Mouse (Mus musculus) heart, embryonic 14.5 days (tissue): Measurements from ENCODE around the gene Gjb6. TPM values are rescaled to one million over a fixed set of nuclear protein-coding genes. Genes with fewer than 3 reads are reported as not detected.
A peak's percentile ranks its signal among the peaks of the same experiment; 100 is the strongest.

Experiments used
- ATAC-seq: fragments of 200-750 bp; cut with Nextera tagmentation; 2 replicates; pipeline ENCODE4 v1.8.0; 2017; ENCODE audit warnings: low read depth, moderate TSS enrichment; ENCODE audit not compliant: insufficient number of reproducible peaks, insufficient read depth, low FRiP score
- H3K27ac ChIP-seq, 2 experiments: fragments of 200-500 bp in 1 of 2; fragments of 300-500 bp in 1 of 2; sonication (generic) in 1 of 2; replicated peaks in 1 of 2; 2 replicates each; pipeline ENCODE4 v1.5.1; 2012 to 2014; ENCODE audit warnings: low read depth in 2 of 2, low read length in 2 of 2, control low read depth in 1 of 2, mild to moderate bottlenecking in 1 of 2, mixed read lengths in 1 of 2; ENCODE audit not compliant: control insufficient read depth in 1 of 2, insufficient read depth in 1 of 2
- H3K27me3 ChIP-seq: fragments of 300-500 bp; sonication (generic); 2 replicates; pipeline ENCODE4 v1.6.1; 2014; ENCODE audit warnings: mild to moderate bottlenecking, low read length, control low read depth; ENCODE audit not compliant: control insufficient read depth, insufficient read depth
- H3K36me3 ChIP-seq: fragments of 300-500 bp; sonication (generic); 2 replicates; pipeline ENCODE4 v1.6.1; 2014; ENCODE audit warnings: mild to moderate bottlenecking, control low read depth, low read length, mixed read lengths; ENCODE audit not compliant: control insufficient read depth, insufficient read depth
- H3K4me1 ChIP-seq, 2 experiments: fragments of 200-500 bp in 1 of 2; fragments of 300-500 bp in 1 of 2; sonication (generic) in 1 of 2; 2 replicates each; pipeline ENCODE4 v1.6.1; 2012 to 2014; ENCODE audit warnings: low read length in 2 of 2, control low read depth in 1 of 2, mixed read lengths in 1 of 2; ENCODE audit not compliant: control insufficient read depth in 2 of 2, insufficient read depth in 2 of 2
- H3K4me2 ChIP-seq: fragments of 300-500 bp; sonication (generic); 2 replicates; pipeline ENCODE4 v1.6.1; 2014; ENCODE audit warnings: mild to moderate bottlenecking, low read length
- H3K4me3 ChIP-seq, 2 experiments: fragments of 200-500 bp in 1 of 2; fragments of 300-500 bp in 1 of 2; sonication (generic) in 1 of 2; 2 replicates each; pipeline ENCODE4 v1.5.1; 2012 to 2014; ENCODE audit warnings: low read length in 2 of 2, mild to moderate bottlenecking in 2 of 2, control low read depth in 1 of 2, low read depth in 1 of 2, moderate library complexity in 1 of 2; ENCODE audit not compliant: control insufficient read depth in 1 of 2, insufficient read depth in 1 of 2
- H3K9ac ChIP-seq: fragments of 300-500 bp; sonication (generic); 2 replicates; pipeline ENCODE4 v1.6.1; 2014; ENCODE audit warnings: mild to moderate bottlenecking, low read length
- H3K9me3 ChIP-seq: fragments of 300-500 bp; sonication (generic); 2 replicates; pipeline ENCODE4 v1.6.1; 2016; ENCODE audit warnings: low read length, control low read depth; ENCODE audit not compliant: control insufficient read depth
- WGBS: fragments of 180-500 bp; shearing (Covaris S2); extraction: QIAGEN DNeasy Blood & Tissue Kit; methylation state at CpG from one replicate; pipeline ENCODE4 v1.1.7; 2014; 5-methylcytosine and 5-hydroxymethylcytosine counted together
- polyA plus RNA-seq: library from polyadenylated mRNA; unstranded; fragments of >200 nt; fragmentation: Nextera tagmentation; extraction: Ambion mirVana; gene quantifications from 2 replicates; pipeline ENCODE4 v1.2.1, GENCODE M21; 2014

Gene Gjb6
- polyA plus RNA-seq, 1 experiment from 2014 or later, result not detected

GRCm38 (mm10) chr14:57104106-57105023 lies 29.0 kb downstream of the Gjb6 start, which contains the start of gene Gjb2:
TSS of gene Gjb2 (minus strand) at chr14:57104702.
- Histone ChIP-seq H3K4me3 (peak within 1 kb of the TSS; percentile 54 to 72), H3K9ac (peak within 1 kb of the TSS; percentile 67), H3K9me3 (no peaks in the 10 kb centered on the region), H3K4me1 (peaks cover 0 to 4% of the 10 kb centered on the region in 2 experiments; a peak in 1 of 4 replicates), H3K27me3 (peaks cover 67% of the 10 kb centered on the region), H3K36me3 (no peaks in the 10 kb centered on the region), H3K27ac (no peak within 1 kb of the TSS), H3K4me2 (peak within 1 kb of the TSS; percentile 100)
- WGBS, result under 1% methylated on average over 100 of the region's 101 CpGs
- peak; percentile 39; the same call in 1 of the 2 replicates for ATAC-seq

- 4% methylated on average over 22 of the region's 22 CpGs for WGBS
Observed at GRCm38 (mm10) chr14:57103711-57104105, 29.7 kb downstream of the Gjb6 start.

DNA sequence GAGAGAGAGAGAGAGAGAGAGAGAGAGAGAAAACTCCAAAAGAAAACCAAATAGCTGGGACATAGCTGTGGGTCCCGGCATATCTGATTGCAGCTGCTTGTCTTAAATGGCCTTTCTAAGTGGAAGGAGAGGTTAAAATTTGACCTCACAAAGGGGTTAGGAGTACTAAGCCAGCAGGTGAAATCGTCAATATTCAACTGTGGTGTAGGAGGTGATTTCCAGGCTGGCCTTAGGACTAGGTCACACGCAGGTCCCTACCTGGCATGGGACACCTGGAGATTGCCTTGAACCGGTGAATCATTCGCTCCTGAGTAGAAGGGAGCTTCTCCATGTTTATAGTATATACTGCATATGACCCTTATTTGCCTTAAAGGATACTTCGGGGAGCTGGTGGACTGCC lies 30.3 kb downstream of the Gjb6 start:
- no peak overlapping the region for H3K4me2 ChIP-seq
- no peak overlapping the region for H3K4me3 ChIP-seq
- H3K27me3 ChIP-seq, result peaks cover 67% of the 10 kb centered on the region
- H3K27ac ChIP-seq, result no peak overlapping the region
- no peaks in the 10 kb centered on the region for H3K36me3 ChIP-seq
- no peak for ATAC-seq
- WGBS, result 61% methylated on average over 6 of the region's 6 CpGs
- no peak overlapping the region for H3K9ac ChIP-seq
- H3K4me1 ChIP-seq, result peaks cover 0 to 4% of the 10 kb centered on the region in 2 experiments; a peak in 1 of 4 replicates
- no peaks in the 10 kb centered on the region for H3K9me3 ChIP-seq

More at GRCm38 (mm10) chr14:57103711-57104105, 29.7 kb downstream of the Gjb6 start:
- no peak overlapping the region for H3K27ac ChIP-seq
- peak overlapping the region; percentile 100 for H3K4me2 ChIP-seq
- no peaks in the 10 kb centered on the region for H3K36me3 ChIP-seq
- peaks cover 0 to 4% of the 10 kb centered on the region in 2 experiments; a peak in 1 of 4 replicates for H3K4me1 ChIP-seq
- peak overlapping the region; percentile 67 for H3K9ac ChIP-seq
- peaks cover 67% of the 10 kb centered on the region for H3K27me3 ChIP-seq
- H3K9me3 ChIP-seq, result no peaks in the 10 kb centered on the region
- H3K4me3 ChIP-seq, result peak overlapping the region; percentile 54 to 72
- ATAC-seq, result no peak

GRCm38 (mm10) chr14:57101623-57102022 lies 31.8 kb downstream of the Gjb6 start:
- Histone ChIP-seq H3K9me3 (no peaks in the 10 kb centered on the region), H3K27me3 (peaks cover 55% of the 10 kb centered on the region), H3K9ac (no peak overlapping the region), H3K4me3 (no peak overlapping the region), H3K36me3 (no peaks in the 10 kb centered on the region), H3K4me2 (no peak overlapping the region), H3K27ac (no peak overlapping the region), H3K4me1 (peaks cover 0 to 4% of the 10 kb centered on the region in 2 experiments; a peak in 1 of 4 replicates)
- ATAC-seq, result no peak
- WGBS, result 83% methylated on average over 7 of the region's 7 CpGs

GRCm38 (mm10) chr14:57095855-57096254 lies 37.6 kb downstream of the Gjb6 start:
- no peaks in the 10 kb centered on the region for H3K9me3 ChIP-seq
- no peak overlapping the region for H3K27ac ChIP-seq
- no peak overlapping the region for H3K4me3 ChIP-seq
- H3K36me3 ChIP-seq, result no peaks in the 10 kb centered on the region
- no peak overlapping the region for H3K9ac ChIP-seq
- H3K4me2 ChIP-seq, result no peak overlapping the region
- WGBS, result 50% methylated on average over 4 of the region's 4 CpGs
- H3K4me1 ChIP-seq, result no peaks in the 10 kb centered on the region
- no peak for ATAC-seq
- H3K27me3 ChIP-seq, result peaks cover 9% of the 10 kb centered on the region

DNA sequence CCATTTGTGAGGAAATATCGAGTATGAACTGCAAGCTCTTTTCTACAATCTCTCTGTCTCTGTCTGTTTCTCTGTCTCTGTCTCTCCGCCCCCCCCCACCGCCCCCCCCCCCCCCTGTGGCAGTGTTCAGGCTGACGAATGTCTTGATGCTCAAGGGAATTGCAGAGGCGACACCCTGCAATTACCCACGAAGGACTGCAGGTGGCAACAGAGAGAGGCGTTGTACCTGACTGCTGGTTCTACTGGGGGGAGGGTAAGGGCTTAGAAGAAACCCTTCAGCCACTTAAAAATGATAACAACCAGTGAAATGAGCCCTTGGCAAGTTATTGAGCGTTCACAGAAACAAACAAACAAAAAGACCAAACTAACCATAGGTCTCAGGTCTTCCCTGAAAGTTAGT lies 40.4 kb downstream of the Gjb6 start:
- 3% methylated on average over 8 of the region's 8 CpGs for WGBS
- no peak for ATAC-seq
- no peaks in the 10 kb centered on the region for H3K36me3 ChIP-seq

GRCm38 (mm10) chr14:57090001-57090400 lies 43.4 kb downstream of the Gjb6 start:
- no peak overlapping the region for H3K27ac ChIP-seq
- H3K4me3 ChIP-seq, result no peak overlapping the region
- no peaks in the 10 kb centered on the region for H3K9me3 ChIP-seq
- H3K4me1 ChIP-seq, result peaks cover 0 to under 1% of the 10 kb centered on the region in 2 experiments; a peak in 1 of 4 replicates
- no peak overlapping the region for H3K9ac ChIP-seq
- no peak overlapping the region for H3K4me2 ChIP-seq
- no peaks in the 10 kb centered on the region for H3K36me3 ChIP-seq
- 65% methylated on average over 2 of the region's 2 CpGs for WGBS
- no peak for ATAC-seq
- H3K27me3 ChIP-seq, result peaks cover 5% of the 10 kb centered on the region; the same call in 1 of the 2 replicates

More for the DNA sequence above, 40.4 kb downstream of the Gjb6 start:
- Histone ChIP-seq H3K4me2 (no peak overlapping the region), H3K9me3 (no peaks in the 10 kb centered on the region), H3K4me3 (no peak overlapping the region), H3K9ac (no peak overlapping the region), H3K27ac (no peak overlapping the region), H3K4me1 (no peaks in the 10 kb centered on the region), H3K27me3 (peaks cover 6% of the 10 kb centered on the region)
